Mouse (Mus musculus) gastrocnemius, adult 8-10 months (tissue): Measurements from ENCODE around the gene Minar1. TPM values are rescaled to one million over a fixed set of nuclear protein-coding genes. Genes with fewer than 3 reads are reported as not detected.

Source experiments
- DNase-seq, 2 experiments: peaks; one replicate each; pipeline ENCODE4 v3.0.0; 2022; ENCODE audit warnings: low spot score in 2 of 2
- total RNA-seq, 4 experiments: library from RNA; stranded (reverse); gene quantifications; 2 replicates each; pipeline ENCODE4 v1.2.4; 2022

Minar1 gene
- total RNA-seq, result not detected

- DNase-seq, result no peak
Observed at GRCm38 (mm10) chr9:89623006-89623760, at the start of gene Minar1. Minar1 (minus strand) TSS chr9:89623125.

GRCm38 (mm10) chr9:89669878-89670277 is 47.0 kb upstream of the Minar1 start:
- DNase-seq, result no peak

- DNase-seq, result no peak
Observed at GRCm38 (mm10) chr9:89667306-89667942, 44.5 kb upstream of the Minar1 start.

GRCm38 (mm10) chr9:89650913-89651312 is 28.0 kb upstream of the Minar1 start:
- no peak for DNase-seq

GRCm38 (mm10) chr9:89637453-89637852 is 14.5 kb upstream of the Minar1 start:
- DNase-seq, result no peak

GRCm38 (mm10) chr9:89622296-89623005 is 474 bp downstream of the Minar1 start:
- no peak for DNase-seq

GRCm38 (mm10) chr9:89621750-89622149 is 1.2 kb downstream of the Minar1 start:
- DNase-seq, result no peak

GRCm38 (mm10) chr9:89620347-89620746 is 2.6 kb downstream of the Minar1 start:
- no peak for DNase-seq

GRCm38 (mm10) chr9:89616946-89617345 is 6.0 kb downstream of the Minar1 start:
- no peak for DNase-seq

GRCm38 (mm10) chr9:89610592-89610991 is 12.3 kb downstream of the Minar1 start:
- no peak for DNase-seq

GRCm38 (mm10) chr9:89607321-89607720 is 15.6 kb downstream of the Minar1 start:
- DNase-seq, result no peak

- no peak for DNase-seq
Observed at GRCm38 (mm10) chr9:89606256-89606655, 16.7 kb downstream of the Minar1 start.

GRCm38 (mm10) chr9:89601891-89602290 is 21.0 kb downstream of the Minar1 start:
- DNase-seq, result no peak

- DNase-seq, result no peak
Observed at GRCm38 (mm10) chr9:89600677-89601076, 22.2 kb downstream of the Minar1 start.

- DNase-seq, result no peak
Observed at GRCm38 (mm10) chr9:89597071-89597470, 25.9 kb downstream of the Minar1 start.

GRCm38 (mm10) chr9:89596392-89596791 is 26.5 kb downstream of the Minar1 start:
- no peak for DNase-seq

- DNase-seq, result no peak
Observed at GRCm38 (mm10) chr9:89592391-89592790, 30.5 kb downstream of the Minar1 start.

GRCm38 (mm10) chr9:89578422-89578821 is 44.5 kb downstream of the Minar1 start:
- DNase-seq, result no peak

GRCm38 (mm10) chr9:89552663-89553062 is 70.3 kb downstream of the Minar1 start:
- DNase-seq, result no peak
